Mouse (Mus musculus) kidney, embryonic 16.5 days (tissue): ENCODE measurements at regions not wholly inside any gene's neighbourhood (a gene's known extent, or its start where the extent isn't known, plus 50 kb on each side); places are given as distances from the start of the nearest gene placed in this dataset.

ENCODE experiments used
- ATAC-seq: fragments of 200-750 bp; cut with Nextera tagmentation; 2 replicates; pipeline ENCODE4 v1.8.0; 2017; ENCODE audit warnings: moderate TSS enrichment; ENCODE audit not compliant: low FRiP score, low TSS enrichment
- H3K27ac ChIP-seq: fragments of 300-500 bp; sonication (generic); 2 replicates; pipeline ENCODE4 v1.5.1; 2014; ENCODE audit warnings: low read length
- H3K27me3 ChIP-seq: fragments of 300-500 bp; sonication (generic); 2 replicates; pipeline ENCODE4 v1.6.1; 2014; ENCODE audit warnings: low read length, control low read depth, mixed read lengths; ENCODE audit not compliant: insufficient read depth
- H3K36me3 ChIP-seq: fragments of 300-500 bp; sonication (generic); 2 replicates; pipeline ENCODE4 v1.6.1; 2014; ENCODE audit warnings: low read length, control low read depth, mixed read lengths; ENCODE audit not compliant: insufficient read depth
- H3K4me1 ChIP-seq: fragments of 300-500 bp; sonication (generic); 2 replicates; pipeline ENCODE4 v1.6.1; 2014; ENCODE audit warnings: low read length, control low read depth, mixed read lengths; ENCODE audit not compliant: insufficient read depth
- H3K4me2 ChIP-seq: fragments of 300-500 bp; sonication (generic); replicated peaks from 2 replicates; pipeline ENCODE4 v1.6.1; 2014; ENCODE audit warnings: low read depth, low read length
- H3K4me3 ChIP-seq: fragments of 300-500 bp; sonication (generic); 2 replicates; pipeline ENCODE4 v1.5.1; 2014; ENCODE audit warnings: mild to moderate bottlenecking, low read length
- H3K9ac ChIP-seq: fragments of 300-500 bp; sonication (generic); replicated peaks from 2 replicates; pipeline ENCODE4 v1.6.1; 2014; ENCODE audit warnings: low read length
- H3K9me3 ChIP-seq: fragments of 300-500 bp; sonication (generic); 2 replicates; pipeline ENCODE4 v1.6.1; 2016; ENCODE audit warnings: low read length, control low read depth
- WGBS: fragments of 180-500 bp; shearing (Covaris S2); extraction: QIAGEN DNeasy Blood & Tissue Kit; methylation state at CpG from one replicate; pipeline ENCODE4 v1.1.7; 2014; 5-methylcytosine and 5-hydroxymethylcytosine counted together

GRCm38 (mm10) chr11:37735501-37735900 is 499.7 kb upstream of the Tenm2 start:
- Histone ChIP-seq H3K4me2 (no peak overlapping the region), H3K9me3 (no peaks in the 10 kb centered on the region), H3K36me3 (no peaks in the 10 kb centered on the region), H3K4me3 (no peak overlapping the region), H3K4me1 (no peaks in the 10 kb centered on the region), H3K27ac (no peak overlapping the region), H3K9ac (no peak overlapping the region), H3K27me3 (no peaks in the 10 kb centered on the region)
- ATAC-seq, result no peak
- 86% methylated on average over 2 of the region's 2 CpGs for WGBS

DNA sequence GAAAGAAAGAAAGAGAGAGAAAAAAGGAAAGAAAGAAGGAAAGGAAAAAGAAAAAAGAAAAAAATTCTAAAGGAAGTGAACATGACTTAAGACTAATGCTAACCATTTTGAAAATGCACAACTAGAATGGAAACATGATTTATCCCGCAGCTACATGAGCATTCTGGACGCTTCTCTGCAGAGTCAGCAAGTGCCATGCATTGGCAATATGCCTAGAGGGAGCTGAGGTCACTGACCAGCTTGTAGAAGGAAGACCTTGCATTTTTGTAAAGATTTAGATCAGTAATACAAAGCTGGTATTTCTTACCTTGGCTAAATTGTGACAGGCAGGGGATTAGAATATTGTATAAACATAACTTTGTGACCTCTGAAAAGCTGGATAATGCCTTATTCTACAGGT is 461.2 kb upstream of the Tenm2 start:
- no peak for ATAC-seq
- Histone ChIP-seq H3K4me3 (no peak overlapping the region), H3K36me3 (no peaks in the 10 kb centered on the region), H3K4me1 (no peaks in the 10 kb centered on the region), H3K27me3 (no peaks in the 10 kb centered on the region), H3K9me3 (no peaks in the 10 kb centered on the region), H3K27ac (no peak overlapping the region), H3K9ac (no peak overlapping the region), H3K4me2 (no peak overlapping the region)
- WGBS, result 48% methylated on average over 2 of the region's 2 CpGs

- Histone ChIP-seq H3K4me2 (no peak overlapping the region), H3K27me3 (no peaks in the 10 kb centered on the region), H3K36me3 (no peaks in the 10 kb centered on the region), H3K27ac (no peak overlapping the region), H3K4me3 (no peak overlapping the region), H3K9ac (no peak overlapping the region), H3K9me3 (no peaks in the 10 kb centered on the region), H3K4me1 (no peaks in the 10 kb centered on the region)
- WGBS, result 52% methylated on average over 1 of the region's 1 CpGs
- ATAC-seq, result no peak
Measured at GRCm38 (mm10) chr11:37678484-37679193, 442.9 kb upstream of the Tenm2 start.

DNA sequence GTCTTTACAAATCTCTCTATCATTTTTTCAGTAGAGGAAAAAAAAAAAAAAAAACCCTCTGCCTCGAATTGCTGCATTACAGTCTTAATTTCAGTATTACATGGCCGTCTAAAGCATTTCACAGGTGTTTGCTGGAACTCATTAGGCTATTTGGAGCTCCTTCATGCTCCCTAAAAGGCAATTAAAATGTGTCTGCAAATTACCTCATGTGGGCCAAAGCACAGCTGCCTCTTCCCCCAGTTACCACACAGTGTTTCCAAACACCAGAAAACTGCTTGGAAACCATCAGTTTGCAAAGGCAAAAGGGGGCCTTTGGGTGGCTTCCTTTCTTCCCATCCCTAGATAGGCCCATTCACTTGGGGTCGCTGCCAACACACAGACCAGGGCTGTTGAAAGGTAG is 435.6 kb upstream of the Tenm2 start:
- no peak for ATAC-seq
- Histone ChIP-seq H3K4me2 (no peak overlapping the region), H3K4me3 (no peak overlapping the region), H3K27me3 (no peaks in the 10 kb centered on the region), H3K4me1 (no peaks in the 10 kb centered on the region), H3K9me3 (no peaks in the 10 kb centered on the region), H3K9ac (no peak overlapping the region), H3K27ac (no peak overlapping the region), H3K36me3 (no peaks in the 10 kb centered on the region)
- 21% methylated on average over 3 of the region's 3 CpGs for WGBS

GRCm38 (mm10) chr11:37666925-37667324 is 431.2 kb upstream of the Tenm2 start:
- no peak overlapping the region for H3K4me2 ChIP-seq
- ATAC-seq, result no peak
- no peak overlapping the region for H3K9ac ChIP-seq
- no peaks in the 10 kb centered on the region for H3K9me3 ChIP-seq
- no peak overlapping the region for H3K27ac ChIP-seq
- 70% methylated on average over 1 of the region's 1 CpGs for WGBS
- no peaks in the 10 kb centered on the region for H3K27me3 ChIP-seq
- H3K4me1 ChIP-seq, result no peaks in the 10 kb centered on the region
- H3K4me3 ChIP-seq, result no peak overlapping the region
- H3K36me3 ChIP-seq, result no peaks in the 10 kb centered on the region

GRCm38 (mm10) chr11:37650095-37650494 is 414.3 kb upstream of the Tenm2 start:
- Histone ChIP-seq H3K9me3 (no peaks in the 10 kb centered on the region), H3K9ac (no peak overlapping the region), H3K4me2 (no peak overlapping the region), H3K4me1 (no peaks in the 10 kb centered on the region), H3K36me3 (no peaks in the 10 kb centered on the region), H3K27ac (no peak overlapping the region), H3K4me3 (no peak overlapping the region), H3K27me3 (no peaks in the 10 kb centered on the region)
- WGBS, result 91% methylated on average over 11 of the region's 11 CpGs
- no peak for ATAC-seq

DNA sequence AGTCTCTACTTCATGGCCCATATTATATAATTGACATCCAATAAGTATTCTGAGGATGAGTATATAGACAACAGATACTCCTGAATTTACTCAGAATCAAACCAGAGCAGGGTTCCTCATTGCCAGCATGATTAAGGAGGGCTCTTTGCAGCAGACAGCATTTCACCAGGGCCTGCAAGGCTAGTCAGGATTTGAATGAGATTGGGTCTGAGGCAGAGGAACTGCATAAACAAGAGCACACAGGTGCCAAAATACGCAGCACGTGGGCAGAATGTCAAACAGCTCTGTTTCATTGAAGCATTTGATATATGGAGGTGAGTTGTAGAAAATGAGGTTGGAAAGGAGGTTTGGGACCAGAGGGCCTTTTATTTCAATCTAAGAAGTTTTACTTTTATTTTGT is 387.5 kb upstream of the Tenm2 start:
- H3K36me3 ChIP-seq, result no peaks in the 10 kb centered on the region
- no peak overlapping the region for H3K4me3 ChIP-seq
- no peak overlapping the region for H3K4me2 ChIP-seq
- H3K9ac ChIP-seq, result no peak overlapping the region
- no peak for ATAC-seq
- 55% methylated on average over 2 of the region's 2 CpGs for WGBS
- no peaks in the 10 kb centered on the region for H3K27me3 ChIP-seq
- H3K9me3 ChIP-seq, result no peaks in the 10 kb centered on the region
- no peak overlapping the region for H3K27ac ChIP-seq
- H3K4me1 ChIP-seq, result no peaks in the 10 kb centered on the region

- H3K36me3 ChIP-seq, result no peaks in the 10 kb centered on the region
- no peaks in the 10 kb centered on the region for H3K27me3 ChIP-seq
- H3K4me2 ChIP-seq, result no peak overlapping the region
- WGBS, result 51% methylated on average over 1 of the region's 1 CpGs
- H3K4me3 ChIP-seq, result no peak overlapping the region
- no peaks in the 10 kb centered on the region for H3K4me1 ChIP-seq
- no peaks in the 10 kb centered on the region for H3K9me3 ChIP-seq
- ATAC-seq, result no peak
- H3K27ac ChIP-seq, result no peak overlapping the region
- no peak overlapping the region for H3K9ac ChIP-seq
Measured at GRCm38 (mm10) chr11:37600533-37600932, 364.8 kb upstream of the Tenm2 start.

- Histone ChIP-seq H3K36me3 (no peaks in the 10 kb centered on the region), H3K9me3 (no peaks in the 10 kb centered on the region), H3K4me3 (no peak overlapping the region), H3K9ac (no peak overlapping the region), H3K4me1 (no peaks in the 10 kb centered on the region), H3K4me2 (no peak overlapping the region), H3K27me3 (no peaks in the 10 kb centered on the region), H3K27ac (no peak overlapping the region)
- no peak for ATAC-seq
- WGBS, result 86% methylated on average over 2 of the region's 2 CpGs
Measured at GRCm38 (mm10) chr11:37582236-37582635, 346.5 kb upstream of the Tenm2 start.

DNA sequence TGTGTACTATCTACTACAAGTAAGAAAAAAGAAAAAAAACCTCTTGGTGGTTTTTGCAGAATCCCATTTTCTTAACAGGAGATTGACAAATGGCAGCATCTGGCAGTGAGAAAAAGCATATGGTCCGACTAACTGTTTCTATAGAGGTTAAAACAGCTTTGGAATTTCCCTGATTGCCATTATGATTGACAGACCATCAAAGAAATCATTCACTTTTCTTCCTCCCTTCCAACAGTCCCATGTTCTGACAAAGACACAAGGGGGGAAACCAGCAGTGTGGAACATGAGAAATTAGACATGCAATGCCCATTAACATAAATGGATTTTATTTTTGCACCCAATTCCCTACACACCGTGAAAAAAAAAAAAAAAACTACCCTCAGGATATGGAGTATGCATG is 297.9 kb upstream of the Tenm2 start:
- Histone ChIP-seq H3K4me2 (no peak overlapping the region), H3K9me3 (no peaks in the 10 kb centered on the region)

More for the DNA sequence above, 297.9 kb upstream of the Tenm2 start:
- 64% methylated on average over 2 of the region's 2 CpGs for WGBS
- Histone ChIP-seq H3K9ac (no peak overlapping the region), H3K36me3 (no peaks in the 10 kb centered on the region), H3K4me1 (no peaks in the 10 kb centered on the region), H3K27ac (no peak overlapping the region), H3K4me3 (no peak overlapping the region), H3K27me3 (no peaks in the 10 kb centered on the region)
- ATAC-seq, result no peak
